Mouse (Mus musculus) cerebellum, adult 2 months (tissue): ENCODE results near the gene St6galnac3.

Source experiments
- CTCF ChIP-seq: fragments of 200-500 bp; IDR thresholded peaks from 2 replicates; pipeline ENCODE4 v1.5.1; 2011; ENCODE audit warnings: low read depth, mild to moderate bottlenecking, control low read depth, low read length, moderate library complexity, borderline replicate concordance; ENCODE audit not compliant: insufficient read depth
- POLR2A ChIP-seq: fragments of 200-500 bp; IDR thresholded peaks from 2 replicates; pipeline ENCODE4 v1.6.1; 2011; ENCODE audit warnings: low read length, control low read depth, borderline replicate concordance; ENCODE audit not compliant: insufficient read depth

DNA sequence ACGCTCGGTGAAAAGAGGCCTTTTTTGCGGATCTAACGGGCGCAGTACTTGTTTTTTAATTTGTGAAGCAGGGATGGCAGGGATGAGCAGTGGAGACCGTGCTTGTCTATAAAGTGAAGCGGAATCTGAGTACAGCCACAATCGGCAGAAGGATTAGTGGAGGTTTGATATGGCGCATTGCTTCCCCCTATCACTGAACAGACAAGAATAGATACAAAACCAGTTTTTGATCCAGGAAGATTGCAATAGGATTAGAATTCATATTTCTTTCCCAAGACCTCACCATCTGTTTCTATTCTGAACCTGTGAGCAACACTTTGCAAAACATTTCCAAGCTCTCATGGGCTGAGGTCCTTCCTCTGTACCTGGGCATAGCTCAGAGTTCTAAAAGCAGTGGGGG, 488.7 kb downstream of the St6galnac3 start:
- no peak for TF ChIP-seq CTCF
- no peak for TF ChIP-seq POLR2A
